Mouse (Mus musculus): ENCODE data around the gene Mc3r. TPM values are rescaled to one million over a fixed set of nuclear protein-coding genes. Genes with fewer than 3 reads are reported as not detected.

Gene Mc3r
- total and polyA plus RNA-seq, 3 experiments = 0.05 TPM; not detected in 2

GRCm38 (mm10) chr2:172241031-172241430 lies 7.3 kb upstream of the Mc3r start:
- Histone ChIP-seq H3K4me1 (ENCODE audit: insufficient read depth, low read depth, low read length) (no peaks in the 10 kb centered on the region), H3K4me3 (ENCODE audit: low read depth, low read length) (no peak overlapping the region), H3K27me3 (ENCODE audit: insufficient read depth, low read length) (no peaks in the 10 kb centered on the region), H3K9me3 (replicated peaks) (peaks cover 31% of the 10 kb centered on the region), H3K36me3 (replicated peaks) (no peaks in the 10 kb centered on the region)
- no peak for DNase-seq (ENCODE audit: low spot score)
- ATAC-seq (ENCODE audit: extremely low read depth, insufficient number of reproducible peaks, low FRiP score, poor library complexity, severe bottlenecking) = no peak
- TF ChIP-seq CTCF (IDR thresholded peaks at IDR 0.05; ENCODE audit: low read depth, low read length) (no peak), TAL1 (conservative IDR thresholded peaks at IDR 0.05; ENCODE audit: low read depth, low read length) (no peak), POLR2AphosphoS5 (IDR thresholded peaks at IDR 0.05; ENCODE audit: insufficient replicate concordance, low read depth, low read length) (no peak), GATA2 (IDR thresholded peaks at IDR 0.05; ENCODE audit: borderline replicate concordance, low read depth, low read length) (no peak), GATA1 (IDR thresholded peaks at IDR 0.05; ENCODE audit: borderline replicate concordance, low read length) (no peak)

GRCm38 (mm10) chr2:172245497-172245896 lies 2.8 kb upstream of the Mc3r start:
- Histone ChIP-seq H3K27me3 (ENCODE audit: insufficient read depth, low read length) (no peaks in the 10 kb centered on the region; the same call in 1 of the 2 replicates), H3K4me3 (ENCODE audit: low read depth, low read length) (no peak overlapping the region)

GRCm38 (mm10) chr2:172249336-172249735 lies 1.0 kb downstream of the Mc3r start:
- no peaks in the 10 kb centered on the region for H3K36me3 ChIP-seq (replicated peaks)
- DNase-seq (ENCODE audit: low spot score) (no peak), ATAC-seq (ENCODE audit: extremely low read depth, insufficient number of reproducible peaks, low FRiP score, poor library complexity, severe bottlenecking) (no peak)
- no peaks in the 10 kb centered on the region for H3K4me1 ChIP-seq (ENCODE audit: insufficient read depth, low read depth, low read length)
- no peak for TF ChIP-seq GATA2 (IDR thresholded peaks at IDR 0.05; ENCODE audit: borderline replicate concordance, low read depth, low read length)
- no peak for TF ChIP-seq GATA1 (IDR thresholded peaks at IDR 0.05; ENCODE audit: borderline replicate concordance, low read length)
- TF ChIP-seq CTCF (IDR thresholded peaks at IDR 0.05; ENCODE audit: low read depth, low read length) = no peak
- TF ChIP-seq TAL1 (conservative IDR thresholded peaks at IDR 0.05; ENCODE audit: low read depth, low read length) = no peak
- no peak for TF ChIP-seq POLR2AphosphoS5 (IDR thresholded peaks at IDR 0.05; ENCODE audit: insufficient replicate concordance, low read depth, low read length)
- no peaks in the 10 kb centered on the region; the same call in 1 of the 2 replicates for H3K27me3 ChIP-seq (ENCODE audit: insufficient read depth, low read length)
- H3K9me3 ChIP-seq (replicated peaks) = peaks cover 74% of the 10 kb centered on the region
- no peak overlapping the region for H3K4me3 ChIP-seq (ENCODE audit: low read depth, low read length)

More at GRCm38 (mm10) chr2:172245497-172245896, 2.8 kb upstream of the Mc3r start:
- no peak for TF ChIP-seq GATA1 (IDR thresholded peaks at IDR 0.05; ENCODE audit: borderline replicate concordance, low read length)
- TF ChIP-seq TAL1 (conservative IDR thresholded peaks at IDR 0.05; ENCODE audit: low read depth, low read length) = no peak
- no peak for TF ChIP-seq POLR2AphosphoS5 (IDR thresholded peaks at IDR 0.05; ENCODE audit: insufficient replicate concordance, low read depth, low read length)
- no peak for TF ChIP-seq CTCF (IDR thresholded peaks at IDR 0.05; ENCODE audit: low read depth, low read length)
- TF ChIP-seq GATA2 (IDR thresholded peaks at IDR 0.05; ENCODE audit: borderline replicate concordance, low read depth, low read length) = no peak
- DNase-seq (ENCODE audit: low spot score) (no peak), ATAC-seq (ENCODE audit: extremely low read depth, insufficient number of reproducible peaks, low FRiP score, poor library complexity, severe bottlenecking) (no peak)
- Histone ChIP-seq H3K36me3 (replicated peaks) (no peaks in the 10 kb centered on the region), H3K9me3 (replicated peaks) (peaks cover 45% of the 10 kb centered on the region), H3K4me1 (ENCODE audit: insufficient read depth, low read depth, low read length) (no peaks in the 10 kb centered on the region)

GRCm38 (mm10) chr2:172256418-172256817 lies 8.1 kb downstream of the Mc3r start:
- TF ChIP-seq CTCF (IDR thresholded peaks at IDR 0.05; ENCODE audit: low read depth, low read length) = no peak
- no peak for TF ChIP-seq GATA1 (IDR thresholded peaks at IDR 0.05; ENCODE audit: borderline replicate concordance, low read length)
- TF ChIP-seq TAL1 (conservative IDR thresholded peaks at IDR 0.05; ENCODE audit: low read depth, low read length) = no peak
- TF ChIP-seq POLR2AphosphoS5 (IDR thresholded peaks at IDR 0.05; ENCODE audit: insufficient replicate concordance, low read depth, low read length) = no peak
- Histone ChIP-seq H3K36me3 (replicated peaks) (no peaks in the 10 kb centered on the region), H3K9me3 (replicated peaks) (peaks cover 60% of the 10 kb centered on the region), H3K4me3 (ENCODE audit: low read depth, low read length) (no peak overlapping the region), H3K27me3 (ENCODE audit: insufficient read depth, low read length) (no peaks in the 10 kb centered on the region), H3K4me1 (ENCODE audit: insufficient read depth, low read depth, low read length) (no peaks in the 10 kb centered on the region)
- ATAC-seq (ENCODE audit: extremely low read depth, insufficient number of reproducible peaks, low FRiP score, poor library complexity, severe bottlenecking) (no peak), DNase-seq (ENCODE audit: low spot score) (no peak)

GRCm38 (mm10) chr2:172256956-172257355 lies 8.7 kb downstream of the Mc3r start:
- Histone ChIP-seq H3K4me3 (ENCODE audit: low read depth, low read length) (no peak overlapping the region), H3K4me1 (ENCODE audit: insufficient read depth, low read depth, low read length) (no peaks in the 10 kb centered on the region), H3K27me3 (ENCODE audit: insufficient read depth, low read length) (no peaks in the 10 kb centered on the region), H3K36me3 (replicated peaks) (no peaks in the 10 kb centered on the region), H3K9me3 (replicated peaks) (peaks cover 60% of the 10 kb centered on the region)
- no peak for TF ChIP-seq POLR2AphosphoS5 (IDR thresholded peaks at IDR 0.05; ENCODE audit: insufficient replicate concordance, low read depth, low read length)
- DNase-seq (ENCODE audit: low spot score) (no peak), ATAC-seq (ENCODE audit: extremely low read depth, insufficient number of reproducible peaks, low FRiP score, poor library complexity, severe bottlenecking) (no peak)

GRCm38 (mm10) chr2:172257471-172258065 lies 9.3 kb downstream of the Mc3r start:
- Histone ChIP-seq H3K9me3 (replicated peaks) (peaks cover 60% of the 10 kb centered on the region), H3K4me1 (ENCODE audit: insufficient read depth, low read depth, low read length) (no peaks in the 10 kb centered on the region), H3K36me3 (replicated peaks) (no peaks in the 10 kb centered on the region), H3K4me3 (ENCODE audit: low read depth, low read length) (no peak overlapping the region), H3K27me3 (ENCODE audit: insufficient read depth, low read length) (no peaks in the 10 kb centered on the region)
- ATAC-seq (ENCODE audit: extremely low read depth, insufficient number of reproducible peaks, low FRiP score, poor library complexity, severe bottlenecking) (no peak), DNase-seq (ENCODE audit: low spot score) (no peak)
- no peak for TF ChIP-seq CTCF (IDR thresholded peaks at IDR 0.05; ENCODE audit: low read depth, low read length)
- no peak for TF ChIP-seq GATA1 (IDR thresholded peaks at IDR 0.05; ENCODE audit: borderline replicate concordance, low read length)
- TF ChIP-seq TAL1 (conservative IDR thresholded peaks at IDR 0.05; ENCODE audit: low read depth, low read length) = no peak
- TF ChIP-seq GATA2 (IDR thresholded peaks at IDR 0.05; ENCODE audit: borderline replicate concordance, low read depth, low read length) = no peak
- no peak for TF ChIP-seq POLR2AphosphoS5 (IDR thresholded peaks at IDR 0.05; ENCODE audit: insufficient replicate concordance, low read depth, low read length)
